Mouse (Mus musculus) left cerebral cortex, postnatal 14 days (tissue): ENCODE measurements at regions not wholly inside any gene's neighbourhood (a gene's known extent, or its start where the extent isn't known, plus 50 kb on each side); places are given as distances from the start of the nearest gene placed in this dataset.

ENCODE experiments used
- DNase-seq, 2 experiments: peaks; one replicate each; pipeline ENCODE4 v3.0.0; 2021 to 2022; ENCODE audit warnings: low spot score in 2 of 2, mixed read lengths in 1 of 2
- intact Hi-C: fragments of 180-260 bp; cut with DNase I; formaldehyde crosslinking; loops from one replicate; pipeline ENCODE4 v1.15.1; 2025

GRCm38 (mm10) chr15:90021746-90022312, 180.2 kb upstream of the Syt10 start:
- intact Hi-C loops: no loop called here
- DNase-seq: no peak

DNA sequence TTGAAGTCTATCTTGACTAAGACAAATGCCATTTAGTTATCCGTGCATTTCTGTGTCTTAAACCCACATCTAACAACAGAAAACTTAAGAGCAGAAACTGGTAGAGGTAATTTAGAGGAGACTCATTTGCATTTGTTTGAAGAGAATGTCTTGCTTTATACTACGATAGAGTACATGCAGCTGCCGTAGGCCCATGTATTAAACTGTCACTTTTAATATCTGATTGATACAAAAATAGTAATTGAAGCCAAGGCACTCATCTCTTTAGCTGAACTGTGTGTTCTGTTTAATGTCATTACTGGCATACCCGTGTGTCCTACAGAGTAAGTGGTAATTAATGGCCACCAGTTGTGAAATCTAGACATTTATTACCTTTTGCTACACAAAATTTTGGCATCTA, 181.5 kb upstream of the Syt10 start:
- no peak for DNase-seq

DNA sequence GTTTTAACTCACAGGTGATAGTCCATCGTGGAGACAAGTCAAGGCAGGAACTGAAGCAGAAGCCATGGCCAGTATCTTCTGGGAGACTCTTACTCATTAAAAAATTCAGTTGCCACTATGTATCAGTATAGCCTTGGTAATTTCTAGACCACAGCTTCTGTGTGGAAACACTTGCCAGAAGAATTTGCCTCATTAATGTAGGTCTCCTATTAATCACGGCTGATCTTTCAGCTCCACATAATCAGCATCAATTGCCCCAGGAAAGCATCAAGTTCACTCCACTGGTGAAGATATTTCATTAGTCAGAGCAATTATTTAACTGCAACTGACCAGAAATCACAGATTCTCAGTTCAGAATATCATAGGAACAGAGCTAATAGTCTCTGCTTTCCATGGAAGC, 189.8 kb upstream of the Alg10b start:
- intact Hi-C loops: loop anchor here (10.0 kb wide), 2 partner anchors 180 to 410 kb away; no protein-coding TSS in a partner anchor
- no peak for DNase-seq

More for the DNA sequence above, 181.5 kb upstream of the Syt10 start:
- intact Hi-C loops: no loop called here

- intact Hi-C loops: no loop called here
- DNase-seq: no peak
These were observed 178.4 kb upstream of the Alg10b start for GRCm38 (mm10) chr15:90045683-90046082.

- peak in 1 of 2 experiments; percentile 25 for DNase-seq
- intact Hi-C loops: no loop called here
These were observed 162.1 kb upstream of the Alg10b start for GRCm38 (mm10) chr15:90062021-90062420.

DNA sequence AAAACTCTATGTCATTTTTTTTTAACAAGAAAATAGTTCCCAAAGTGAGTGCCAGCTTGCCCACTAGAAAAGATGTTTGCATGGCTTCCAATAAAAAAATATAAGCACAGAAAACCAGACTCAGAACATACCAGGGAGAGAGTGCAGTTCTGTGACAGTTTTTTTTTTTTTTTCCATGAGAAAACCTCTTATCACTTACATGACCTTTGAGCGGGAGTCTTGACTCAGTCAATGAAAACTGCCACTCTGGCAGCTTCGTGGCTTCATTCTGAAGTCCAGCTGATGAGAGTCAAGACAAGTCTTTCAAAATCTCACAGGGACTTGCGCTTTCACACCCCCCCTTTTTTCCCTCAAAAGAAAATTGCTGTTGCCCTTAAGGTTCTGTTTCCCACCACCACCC, 158.3 kb upstream of the Alg10b start:
- DNase-seq: no peak
- intact Hi-C loops: no loop called here

- DNase-seq: peak; percentile 16 to 50
- intact Hi-C loops: no loop called here
These were observed 152.0 kb upstream of the Alg10b start for GRCm38 (mm10) chr15:90072078-90072477.

- no peak for DNase-seq
- intact Hi-C loops: no loop called here
These were observed 141.7 kb upstream of the Alg10b start for GRCm38 (mm10) chr15:90082175-90082951.

GRCm38 (mm10) chr15:90109445-90109988, 114.6 kb upstream of the Alg10b start:
- intact Hi-C loops: no loop called here
- no peak for DNase-seq

DNA sequence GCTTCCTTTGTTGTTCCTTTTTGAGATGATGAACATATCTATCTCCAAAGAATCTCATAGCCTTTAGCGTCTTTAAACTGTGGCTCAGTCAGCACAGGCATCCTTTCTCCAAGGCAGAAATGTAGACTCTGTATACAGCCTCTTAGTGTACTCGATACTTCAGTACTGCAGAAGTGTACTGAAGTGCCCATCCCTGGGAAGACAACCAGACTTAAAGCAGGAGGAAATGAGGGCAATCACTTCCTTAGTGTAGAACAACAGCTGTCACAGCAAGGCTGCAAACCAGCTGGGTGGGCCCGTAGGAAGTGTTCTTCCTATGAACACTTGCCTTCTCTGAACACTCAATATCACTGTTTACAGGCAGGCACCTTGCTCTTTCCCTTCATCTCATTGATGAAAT, 110.5 kb upstream of the Alg10b start:
- intact Hi-C loops: no loop called here

DNA sequence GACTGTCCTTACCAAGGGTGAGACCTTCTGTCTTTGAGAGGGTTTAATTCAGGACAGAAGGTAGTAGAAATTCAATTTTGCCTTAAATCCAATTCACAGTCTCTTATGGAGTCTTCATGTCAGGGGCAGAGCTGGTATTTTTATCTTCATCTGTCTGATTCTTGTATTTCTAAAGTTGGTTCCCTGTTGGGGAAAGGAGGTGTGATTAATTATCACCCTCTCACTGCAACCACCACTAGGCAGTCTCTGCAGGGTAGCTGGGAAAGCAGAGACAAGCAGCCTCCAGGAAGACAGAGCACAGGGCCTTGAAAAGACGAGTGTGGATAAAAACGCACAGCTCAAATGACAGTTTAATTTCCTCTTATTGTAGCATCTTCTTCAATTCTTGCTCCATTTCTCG, 104.4 kb upstream of the Alg10b start:
- peak in 1 of 2 experiments; percentile 3 for DNase-seq

More for the DNA sequence above, 110.5 kb upstream of the Alg10b start:
- no peak for DNase-seq

DNA sequence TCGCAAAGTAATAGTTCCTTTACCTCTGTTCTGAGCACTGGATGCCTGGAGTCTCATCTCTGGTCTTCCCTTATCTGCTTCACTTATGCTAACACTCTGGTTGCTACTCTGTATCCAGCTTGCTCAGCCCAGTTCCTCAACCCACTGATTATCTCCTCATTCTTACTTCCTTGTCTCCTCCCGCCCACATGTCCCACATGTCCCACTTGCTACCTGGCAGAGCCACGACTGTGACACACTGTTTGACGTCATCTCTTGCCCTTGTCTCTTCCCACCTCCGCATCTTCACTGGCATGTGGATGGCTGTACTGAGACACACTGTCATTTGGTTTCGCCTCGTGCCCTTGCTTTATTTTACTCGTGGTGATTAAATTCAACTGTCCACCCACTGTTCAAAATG, 100.1 kb upstream of the Alg10b start:
- intact Hi-C loops: no loop called here
- peak; percentile 5 to 17 for DNase-seq

More for the DNA sequence above, 104.4 kb upstream of the Alg10b start:
- intact Hi-C loops: no loop called here

- intact Hi-C loops: no loop called here
- DNase-seq: no peak
These were observed 99.0 kb upstream of the Alg10b start for GRCm38 (mm10) chr15:90125146-90125545.

DNA sequence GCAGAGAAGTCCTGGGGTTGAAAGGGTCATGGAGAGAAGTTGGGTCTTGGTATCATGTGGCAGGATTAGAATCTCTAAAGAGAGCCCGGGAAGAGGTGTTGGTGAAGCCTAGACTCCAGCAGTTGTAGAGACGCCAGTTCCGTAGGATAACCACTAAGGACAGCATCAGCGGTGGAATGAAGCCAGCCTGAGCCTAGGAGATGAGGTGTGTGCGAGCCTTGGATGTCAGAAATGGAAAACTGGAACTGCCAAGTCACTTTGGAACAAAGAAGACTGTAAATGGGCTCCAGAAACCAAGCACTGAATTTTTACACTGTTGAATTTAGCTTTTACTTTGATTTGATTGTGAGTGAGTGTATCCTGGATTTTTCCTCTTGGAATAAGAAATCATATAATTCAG, 92.3 kb upstream of the Alg10b start:
- peak; percentile 6 to 7 for DNase-seq
- intact Hi-C loops: no loop called here

DNA sequence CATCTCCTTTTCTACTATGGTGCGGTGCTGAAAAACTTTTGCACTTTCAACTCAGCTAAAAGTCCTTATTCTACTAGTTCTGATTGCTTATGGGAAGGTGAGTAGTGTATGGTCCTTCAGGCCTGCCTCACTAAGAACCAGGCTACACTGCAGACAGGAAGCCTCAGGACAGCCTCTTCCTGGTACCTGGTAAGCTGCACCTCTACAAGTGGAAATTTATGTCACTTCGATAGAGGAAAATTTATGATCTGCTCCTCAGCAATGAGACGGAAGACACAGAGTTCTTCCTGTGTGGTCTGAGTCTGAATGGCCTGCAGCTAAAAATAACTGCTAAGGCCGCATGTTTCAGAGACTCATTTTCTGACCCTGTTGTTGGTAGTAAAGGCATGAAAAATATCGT, 83.1 kb upstream of the Alg10b start:
- no peak for DNase-seq
- intact Hi-C loops: no loop called here

DNA sequence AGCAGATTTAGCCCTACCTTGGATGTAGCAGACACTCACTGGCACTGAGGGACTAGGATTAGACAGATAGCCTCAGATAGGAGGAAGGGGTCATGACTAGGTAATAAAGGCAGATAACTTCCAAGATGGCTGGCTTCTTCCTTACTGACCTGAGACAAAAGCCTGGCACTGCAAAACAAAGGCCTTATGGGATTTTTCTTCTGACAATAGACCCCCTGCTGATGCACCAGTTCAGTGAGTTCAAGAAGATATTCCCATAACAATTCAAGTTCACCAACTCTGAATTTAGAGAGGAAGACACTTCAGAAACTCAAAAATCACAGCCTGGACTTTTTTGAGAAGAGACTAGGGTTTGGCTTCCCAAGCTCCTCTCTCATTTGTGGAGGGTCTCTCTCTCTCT, 75.4 kb upstream of the Alg10b start:
- intact Hi-C loops: no loop called here
- no peak for DNase-seq

DNA sequence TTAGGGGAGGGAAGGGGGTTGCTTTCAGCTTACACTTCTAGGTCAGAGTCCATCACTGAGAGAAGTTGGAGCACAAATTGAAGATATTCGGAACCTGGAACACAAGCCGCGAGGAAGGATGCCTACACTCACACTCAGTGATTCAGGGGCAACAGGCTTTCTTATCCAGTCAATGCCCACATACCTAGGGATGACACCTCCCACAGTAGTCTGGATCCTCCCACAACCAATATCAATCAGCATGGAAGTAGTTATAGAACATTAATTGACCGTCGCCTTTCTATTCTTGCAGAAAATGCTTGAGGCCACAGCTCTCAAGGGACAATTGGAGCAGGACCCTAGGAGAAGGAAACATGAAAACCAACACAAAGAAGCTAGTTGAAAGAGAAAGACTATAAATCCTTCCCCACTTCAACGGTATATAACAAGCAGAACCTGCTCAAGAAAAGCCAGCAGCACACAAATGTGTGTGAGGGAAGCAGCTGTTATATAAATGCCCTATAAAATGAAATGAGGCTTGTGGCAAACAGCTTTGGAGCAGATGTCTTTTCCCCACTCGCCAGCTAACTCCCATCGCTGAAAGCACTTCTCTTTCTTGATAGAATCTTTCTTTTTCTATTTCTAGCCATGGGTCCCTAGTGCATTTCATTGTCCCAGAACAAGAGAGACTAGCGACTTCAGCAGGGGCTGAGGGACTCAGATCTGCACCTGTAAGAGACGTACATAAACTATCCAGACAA, 70.1 kb upstream of the Alg10b start:
- DNase-seq: peak; percentile 9 to 51
- intact Hi-C loops: no loop called here
